Mouse (Mus musculus) testis, postnatal 14 days (tissue): ENCODE measurements around the gene Prn.

Experiments used
- DNase-seq: peaks from one replicate; pipeline ENCODE4 v3.0.0; 2021; ENCODE audit warnings: low spot score

Prn gene

DNA sequence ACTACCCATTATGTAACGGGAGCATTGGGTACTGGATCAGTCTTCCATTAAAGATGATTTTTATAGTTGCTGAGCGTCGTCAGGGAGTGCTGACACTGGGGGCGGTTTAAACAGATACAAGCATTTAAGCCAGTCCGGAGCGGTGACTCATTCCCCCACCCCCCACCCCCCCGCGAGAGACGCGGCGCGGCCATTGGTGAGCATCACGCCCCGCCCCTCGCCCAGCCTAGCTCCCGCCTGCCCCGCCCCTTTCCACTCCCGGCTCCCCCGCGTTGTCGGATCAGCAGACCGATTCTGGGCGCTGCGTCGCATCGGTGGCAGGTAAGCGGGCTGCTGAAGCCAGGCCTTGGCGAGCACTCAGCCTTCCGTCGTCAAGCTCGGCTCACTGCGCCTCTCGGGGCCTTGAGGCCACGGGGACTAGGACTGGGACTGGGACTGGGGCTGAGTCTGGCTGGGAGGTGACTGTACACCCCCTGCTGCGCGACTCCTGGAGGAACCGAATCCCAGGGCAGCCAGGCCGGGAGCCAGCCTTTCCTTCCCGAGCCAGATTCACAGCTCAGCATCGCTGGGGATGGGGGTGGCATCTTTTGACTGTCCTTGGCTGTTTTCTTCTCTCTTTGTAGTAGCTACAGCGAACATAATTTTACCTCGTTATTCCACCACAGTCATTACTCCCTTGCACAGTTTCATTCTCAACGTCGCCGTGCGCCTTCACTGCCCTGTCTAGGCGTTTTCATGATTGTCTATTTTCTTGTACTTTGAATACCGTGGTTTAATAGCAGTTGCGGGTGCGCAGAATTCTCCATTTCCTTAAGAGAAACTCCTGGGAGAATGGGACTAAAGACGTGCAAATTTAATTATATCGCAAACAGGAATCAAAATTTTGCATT is at the start of gene Prn, which contains the start of gene Prnp:
Prn (plus strand) TSS at position 275 of the 890 bp plus-strand sequence.
Prnp (plus strand) TSS at position 246 of the 890 bp plus-strand sequence.
- DNase-seq, result peak; percentile 88

DNA sequence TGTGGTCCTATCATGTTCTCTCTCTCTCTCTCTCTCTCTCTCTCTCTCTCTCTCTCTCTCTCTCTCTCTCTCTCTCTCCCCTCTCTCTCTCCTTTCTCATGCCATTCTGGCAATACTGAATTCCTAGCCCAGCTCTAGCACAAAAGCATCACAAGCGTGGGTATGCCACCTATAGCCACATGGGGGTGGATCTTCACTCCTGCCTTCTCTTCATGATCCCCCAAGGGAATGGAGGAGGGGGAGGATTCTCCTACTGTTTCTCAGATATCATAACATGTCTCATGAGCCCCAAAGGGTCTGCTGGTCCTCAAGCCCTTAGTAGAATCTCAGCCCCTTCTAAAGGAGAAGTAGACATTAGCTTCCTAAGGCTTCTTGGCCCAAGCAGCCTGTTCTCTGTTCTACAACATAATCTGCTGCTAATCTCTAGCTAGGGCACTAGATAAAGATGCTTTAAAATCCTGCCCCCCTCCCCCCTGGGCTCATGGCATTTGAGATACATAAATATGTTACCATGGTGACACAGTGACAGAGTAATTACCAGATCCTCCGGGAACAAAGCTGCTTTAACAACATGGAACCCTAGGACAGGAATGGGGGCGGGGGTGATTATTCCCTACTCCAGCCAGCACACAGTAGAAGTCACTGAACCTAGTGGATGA is 47.0 kb upstream of the Prn start:
- no peak for DNase-seq

DNA sequence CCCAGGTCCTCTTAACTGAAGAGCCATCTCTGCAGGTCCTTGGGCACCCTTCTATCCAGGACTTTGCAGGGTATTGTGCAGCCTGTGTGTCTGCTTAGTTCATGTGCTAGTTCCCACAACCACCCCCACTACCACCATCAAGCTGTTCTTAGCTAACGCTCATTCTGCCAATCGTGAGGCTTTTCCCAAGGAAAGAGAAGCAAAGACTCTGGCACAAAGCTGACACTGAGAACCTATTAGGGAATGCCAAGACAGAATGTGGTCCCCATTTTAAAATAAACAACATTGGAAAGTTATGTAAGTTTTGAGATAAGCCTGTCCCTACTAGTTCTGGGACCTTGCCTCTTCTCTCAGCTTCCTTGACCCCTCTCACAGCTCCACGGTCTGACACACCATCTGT is 46.3 kb upstream of the Prn start:
- DNase-seq, result no peak

GRCm38 (mm10) chr2:131864262-131864796 is 45.4 kb upstream of the Prn start:
- no peak for DNase-seq

DNA sequence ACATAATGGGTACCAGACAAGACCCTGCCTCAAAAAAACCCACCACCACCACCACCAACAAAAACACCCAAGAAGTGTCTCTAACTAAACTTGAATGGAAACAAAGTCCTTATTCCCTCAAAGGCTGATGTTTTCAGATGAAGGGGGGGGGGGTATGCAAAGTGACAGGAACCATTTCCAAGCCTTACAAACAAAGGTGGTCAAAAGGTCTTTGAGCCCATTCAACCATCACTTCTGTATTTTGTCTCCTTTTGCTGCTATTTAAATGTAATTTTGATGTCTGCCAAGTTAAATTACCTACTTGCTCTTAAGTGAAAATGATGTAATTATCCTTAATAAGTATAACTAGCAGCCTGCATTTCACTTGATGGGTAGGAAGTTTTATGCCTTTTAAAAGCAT is 43.1 kb upstream of the Prn start:
- DNase-seq, result no peak

- DNase-seq, result no peak
These were observed 40.8 kb upstream of the Prn start for GRCm38 (mm10) chr2:131868983-131869382.

GRCm38 (mm10) chr2:131873376-131873775 is 36.4 kb upstream of the Prn start:
- DNase-seq, result no peak

DNA sequence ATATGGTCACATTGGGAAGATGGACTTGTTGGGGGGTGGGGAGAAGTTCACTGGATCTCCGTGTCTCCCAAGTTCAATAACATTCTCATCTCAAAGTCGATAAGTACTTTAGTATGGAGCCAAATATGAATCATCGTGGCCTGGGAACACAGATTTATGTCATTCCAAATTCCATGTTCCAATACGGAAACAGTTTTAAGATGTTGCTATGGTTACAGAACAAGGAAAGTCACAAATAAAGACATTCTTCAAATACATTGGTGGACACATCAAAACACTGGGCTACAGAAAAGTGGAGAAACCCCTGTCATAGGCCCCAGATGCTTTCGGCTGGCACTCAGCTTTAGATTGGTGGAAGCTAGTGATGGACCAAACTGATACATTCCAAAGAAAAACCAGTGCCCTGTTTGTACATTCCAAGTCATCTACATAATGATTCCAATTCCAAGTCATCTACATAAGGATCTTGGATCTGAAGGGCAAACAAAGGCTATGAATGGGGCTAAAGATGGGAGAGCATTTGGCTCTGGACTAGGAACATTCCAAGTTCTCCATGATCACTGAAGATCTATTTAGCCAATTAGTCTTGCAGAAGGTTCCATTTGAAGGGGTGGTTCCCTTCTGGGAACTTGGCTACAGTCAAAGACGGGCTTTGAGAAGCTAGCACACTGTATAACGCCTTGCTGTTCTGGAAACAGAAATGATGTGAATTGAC is 33.0 kb upstream of the Prn start:
- DNase-seq, result no peak

- no peak for DNase-seq
These were observed 28.0 kb upstream of the Prn start for GRCm38 (mm10) chr2:131881766-131882165.

DNA sequence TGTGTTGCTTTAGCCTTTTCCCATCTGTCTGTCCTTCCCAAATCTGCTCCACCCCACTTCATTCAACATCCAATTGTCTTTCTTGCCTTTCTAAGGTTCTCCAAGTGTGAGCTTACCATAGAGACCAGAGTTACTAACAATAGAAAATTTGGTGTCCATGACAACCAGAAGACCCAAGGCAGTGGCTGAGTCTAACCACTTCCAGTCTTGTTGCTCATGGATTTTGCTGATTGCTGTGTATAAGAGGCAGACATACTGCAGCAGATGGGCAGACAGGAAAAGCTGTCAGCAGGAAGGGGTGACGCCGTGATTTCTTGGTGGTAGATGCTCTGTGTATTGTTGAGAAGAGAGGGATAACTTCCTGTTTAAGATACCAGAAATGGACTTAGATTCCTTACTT is 26.6 kb upstream of the Prn start:
- no peak for DNase-seq

DNA sequence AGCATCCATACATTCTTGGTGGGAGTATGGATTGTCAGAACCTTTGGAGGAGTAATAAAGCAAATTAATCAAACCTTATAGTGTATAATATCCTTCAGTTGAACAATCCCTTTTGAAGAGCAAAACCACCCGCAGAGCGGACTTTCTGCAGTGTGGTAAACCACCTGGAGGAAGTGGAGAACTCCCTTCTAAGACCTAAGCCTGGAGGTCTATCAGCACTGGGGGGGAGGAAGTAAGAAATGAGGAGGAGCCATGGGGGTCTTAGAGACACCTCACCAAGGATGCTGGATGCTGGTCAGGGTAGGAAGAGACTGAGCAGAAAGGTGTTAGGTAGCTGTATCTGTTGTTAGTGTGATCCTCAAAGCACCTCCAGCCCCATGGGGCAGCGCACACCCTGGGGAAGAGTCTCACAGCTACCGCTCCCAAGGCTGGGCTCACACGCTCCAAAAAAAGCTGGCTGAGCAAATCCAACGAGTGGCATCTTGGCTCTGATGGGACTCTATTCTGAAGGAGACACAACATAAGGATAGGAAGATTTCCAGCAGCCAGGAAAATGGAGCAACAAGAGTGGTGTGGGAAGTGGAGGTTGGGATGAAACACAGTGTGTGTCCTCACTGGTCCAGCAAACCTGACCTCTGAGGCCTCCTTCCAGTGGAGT is 23.1 kb upstream of the Prn start:
- DNase-seq, result no peak

- peak; percentile 55 for DNase-seq
These were observed 21.5 kb upstream of the Prn start for GRCm38 (mm10) chr2:131888233-131888632.

DNA sequence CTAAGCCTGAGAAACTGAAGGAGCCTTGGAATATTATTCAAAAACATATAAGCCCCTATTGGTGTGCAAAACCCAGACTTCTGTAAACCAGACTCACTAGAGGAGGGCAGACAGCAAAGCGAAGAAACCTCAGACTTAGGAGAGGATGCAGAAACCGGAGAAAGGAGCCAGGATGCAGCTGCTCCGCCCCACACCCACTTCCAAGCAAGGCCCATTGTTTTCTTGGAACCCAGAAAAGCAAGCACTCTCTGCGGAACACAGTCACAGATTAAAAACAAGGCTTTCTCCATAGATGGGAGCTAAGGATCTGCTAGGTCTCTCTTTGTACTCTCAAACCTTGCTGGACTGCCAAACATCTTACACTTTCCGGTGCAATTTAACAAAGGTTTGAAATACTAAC is 17.2 kb upstream of the Prn start:
- DNase-seq, result no peak

GRCm38 (mm10) chr2:131895106-131895505 is 14.7 kb upstream of the Prn start:
- no peak for DNase-seq

- DNase-seq, result no peak
These were observed 13.7 kb upstream of the Prn start for GRCm38 (mm10) chr2:131896011-131896410.

DNA sequence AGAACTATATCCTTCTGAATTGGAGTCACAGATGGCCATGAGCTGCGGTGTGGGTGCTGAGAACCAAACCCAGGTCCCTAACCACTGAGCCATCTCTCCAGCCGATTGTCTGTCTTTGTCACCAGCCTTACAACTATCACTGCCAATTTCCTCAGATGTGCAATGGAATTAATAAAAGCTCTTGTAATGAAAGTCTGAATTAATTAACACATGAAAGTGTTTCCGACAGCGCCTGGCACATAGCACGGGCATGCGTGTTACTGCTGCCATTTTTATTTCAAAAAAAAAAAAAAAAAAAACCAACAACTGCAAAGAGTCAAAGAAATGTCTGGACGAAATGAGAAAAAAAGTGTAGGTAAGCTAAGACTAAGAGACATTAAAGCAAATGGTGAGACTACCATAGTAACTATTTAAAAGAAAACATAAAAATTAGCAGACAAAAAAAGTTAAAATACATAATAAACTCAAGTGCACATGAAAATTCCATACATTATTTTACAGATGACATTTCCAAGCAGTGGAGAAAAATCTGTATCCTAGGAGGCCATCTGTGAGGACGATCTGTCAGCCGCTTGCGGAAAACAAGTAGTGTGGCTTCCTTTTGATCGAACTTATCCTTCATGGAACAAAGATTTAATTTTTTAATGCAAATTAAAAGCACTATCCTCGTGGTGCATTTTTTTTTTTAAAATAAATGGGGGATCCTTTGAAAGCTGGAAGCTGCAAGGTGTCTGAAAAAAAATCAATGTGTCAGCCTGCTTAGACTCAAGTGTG is 12.2 kb upstream of the Prn start:
- no peak for DNase-seq

DNA sequence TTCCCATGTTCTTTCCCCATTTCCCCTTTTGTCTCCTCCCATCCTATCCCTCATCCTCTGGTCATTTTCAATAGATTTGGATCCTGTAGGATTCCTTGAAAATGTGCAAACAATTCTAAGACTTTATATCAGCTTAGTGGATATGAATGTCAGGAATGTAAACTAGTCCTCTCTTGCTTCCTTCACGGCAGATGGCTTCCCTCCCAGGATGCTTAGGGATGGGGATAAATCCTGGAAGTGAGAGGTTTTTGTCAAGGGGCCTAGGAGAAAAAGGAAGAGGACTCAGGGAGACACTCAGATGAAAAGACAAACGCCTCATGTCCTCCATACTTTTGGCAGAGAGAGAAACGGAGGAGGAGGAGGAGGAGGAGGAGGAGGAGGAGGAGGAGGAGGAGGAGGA is 7.3 kb upstream of the Prn start:
- DNase-seq, result no peak

- no peak for DNase-seq
These were observed 6.9 kb upstream of the Prn start for GRCm38 (mm10) chr2:131902867-131903266.

DNA sequence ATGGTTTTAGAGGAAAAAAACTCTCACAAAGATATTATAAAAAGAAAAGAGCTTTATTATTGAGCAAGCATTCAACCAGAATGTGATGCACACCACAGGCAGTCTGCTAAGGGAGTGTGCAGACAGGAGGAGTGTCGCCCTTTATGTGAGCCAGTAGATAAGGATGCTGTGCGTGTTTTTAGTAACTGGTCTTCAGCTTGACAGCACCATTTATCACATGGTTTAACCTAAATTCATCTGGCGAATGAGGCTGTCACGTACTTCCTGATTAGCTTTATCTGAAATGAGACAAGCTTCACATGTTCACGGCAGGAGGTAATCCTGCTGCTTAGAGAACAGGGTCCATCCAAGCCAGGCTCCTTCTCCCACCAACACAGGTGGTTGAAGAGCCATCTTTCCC is 4.7 kb upstream of the Prn start:
- DNase-seq, result no peak

- no peak for DNase-seq
These were observed 4.0 kb upstream of the Prn start for GRCm38 (mm10) chr2:131905776-131906175.

DNA sequence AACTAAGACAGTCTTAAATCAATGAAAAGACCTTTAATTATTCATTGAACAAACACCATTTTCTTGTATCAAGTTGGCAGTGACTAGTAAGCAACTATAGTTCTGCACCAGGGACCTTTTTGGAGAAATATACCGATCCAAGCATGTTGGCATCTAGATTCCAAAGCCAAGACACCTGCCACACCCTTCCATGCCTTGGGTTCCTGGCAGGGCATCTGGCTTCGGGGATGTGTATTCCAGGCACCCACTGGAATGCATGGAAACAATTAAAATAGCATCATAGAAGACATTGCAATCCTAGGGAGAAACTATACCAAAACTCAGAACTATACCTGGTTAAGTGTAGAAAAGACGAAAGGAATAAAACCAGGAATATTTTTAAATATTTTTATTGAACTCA is 3.5 kb upstream of the Prn start:
- no peak for DNase-seq
